Mouse (Mus musculus) testis, adult 2 months (tissue): ENCODE measurements around the gene Guca2a.

Source experiments
- CTCF ChIP-seq: fragments of 200-500 bp; IDR thresholded peaks from 2 replicates; pipeline ENCODE4 v1.5.1; 2012; ENCODE audit warnings: low read depth, mild to moderate bottlenecking, inconsistent platforms, low read length, moderate library complexity; ENCODE audit not compliant: control insufficient read depth, insufficient read depth, insufficient replicate concordance
- POLR2A ChIP-seq: fragments of 200-500 bp; IDR thresholded peaks from 2 replicates; pipeline ENCODE4 v1.6.1; 2012; ENCODE audit warnings: low read depth, mild to moderate bottlenecking, inconsistent platforms, low read length, moderate library complexity; ENCODE audit not compliant: control insufficient read depth

DNA sequence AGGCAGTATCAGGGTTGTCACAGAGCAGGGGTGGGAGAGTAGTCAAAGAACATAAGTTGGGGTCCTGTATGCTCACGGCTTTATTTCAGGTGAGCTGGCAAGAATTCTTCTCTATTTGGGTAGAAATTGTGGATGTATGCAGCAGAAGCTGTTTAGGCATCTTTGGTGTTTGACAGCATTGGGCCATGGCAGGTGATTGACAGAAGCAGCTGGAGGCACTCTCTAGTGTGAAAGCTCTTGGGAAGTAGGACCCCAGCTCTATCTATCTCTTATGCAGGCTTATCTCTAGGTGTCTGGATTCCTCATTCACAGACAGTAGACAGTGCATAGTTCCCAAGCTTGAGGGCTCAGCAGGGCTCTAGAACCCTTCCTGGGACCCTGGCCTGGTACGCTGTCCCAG lies 48.2 kb downstream of the Guca2a start:
- TF ChIP-seq CTCF (no peak), POLR2A (no peak)
